Mouse (Mus musculus): ENCODE data around the gene Orc3.

Gene Orc3

GRCm38 (mm10) chr4:34582476-34582875 lies 32.3 kb downstream of the Orc3 start:
- DNase-seq (ENCODE audit: low read depth, low spot score), result no peak

DNA sequence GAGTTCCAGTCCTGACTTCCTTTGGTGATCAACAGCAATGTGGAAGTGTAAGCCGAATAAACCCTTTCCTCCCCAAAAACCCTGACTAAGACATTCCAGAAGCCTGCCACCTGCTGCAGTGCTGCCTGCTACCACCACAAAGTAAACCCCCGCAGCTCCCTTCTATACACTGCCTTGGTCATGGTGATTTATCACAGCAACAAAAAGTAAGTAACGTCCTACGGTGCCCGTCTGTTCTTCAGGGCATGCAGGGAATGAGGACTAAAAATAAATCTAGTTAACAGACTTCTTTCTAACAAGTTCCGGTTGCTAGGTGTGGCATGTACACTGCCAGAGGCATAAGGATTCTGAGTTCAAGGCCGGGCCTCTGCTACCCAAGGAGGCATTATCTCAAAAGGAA lies 32.8 kb downstream of the Orc3 start:
- DNase-seq (ENCODE audit: low read depth, low spot score), result no peak

DNA sequence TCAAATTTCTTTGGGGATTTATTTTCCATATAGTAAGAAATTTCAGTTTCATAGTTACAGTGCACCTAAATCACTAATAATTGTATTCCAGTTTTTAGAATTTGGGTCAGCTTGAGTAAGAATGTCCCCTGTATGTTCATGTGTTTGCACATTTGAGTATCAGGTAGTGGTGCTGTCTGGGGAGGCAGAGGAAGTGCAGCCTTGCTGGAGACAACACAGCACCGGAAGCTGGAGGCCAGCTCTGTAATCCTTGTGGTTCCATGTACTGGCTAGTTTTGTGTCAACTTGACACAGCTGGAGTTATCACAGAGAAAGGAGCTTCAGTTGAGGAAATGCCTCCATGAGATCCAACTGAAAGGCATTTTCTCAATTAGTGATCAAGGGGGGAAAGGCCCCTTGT lies 33.3 kb downstream of the Orc3 start:
- DNase-seq (ENCODE audit: low read depth, low spot score), result peak; percentile 42

GRCm38 (mm10) chr4:34579215-34579614 lies 35.5 kb downstream of the Orc3 start:
- DNase-seq (ENCODE audit: low read depth, low spot score), result no peak

- peak; percentile 30 for DNase-seq (ENCODE audit: low read depth, low spot score)
Measured at GRCm38 (mm10) chr4:34577028-34577427, 37.7 kb downstream of the Orc3 start.

DNA sequence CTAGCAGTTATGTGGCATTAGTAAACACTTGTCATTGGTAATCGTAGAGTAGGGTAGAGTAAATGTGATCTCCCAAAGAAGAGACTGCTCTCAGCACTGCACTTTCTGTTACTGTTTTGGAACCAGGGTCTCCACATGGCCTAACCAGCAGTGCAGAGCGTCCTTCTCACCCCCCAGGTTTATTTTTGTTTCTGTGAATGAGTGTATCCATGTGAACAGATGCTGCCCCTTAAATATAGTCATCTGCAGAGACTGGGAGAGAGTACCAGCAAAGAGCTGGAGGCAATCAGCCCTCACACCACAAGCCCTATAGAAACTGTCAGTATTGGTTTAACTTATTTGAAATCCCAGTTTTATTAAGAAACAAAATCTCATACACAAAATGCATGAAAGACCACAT lies 41.9 kb downstream of the Orc3 start:
- DNase-seq (ENCODE audit: low read depth, low spot score), result no peak

DNA sequence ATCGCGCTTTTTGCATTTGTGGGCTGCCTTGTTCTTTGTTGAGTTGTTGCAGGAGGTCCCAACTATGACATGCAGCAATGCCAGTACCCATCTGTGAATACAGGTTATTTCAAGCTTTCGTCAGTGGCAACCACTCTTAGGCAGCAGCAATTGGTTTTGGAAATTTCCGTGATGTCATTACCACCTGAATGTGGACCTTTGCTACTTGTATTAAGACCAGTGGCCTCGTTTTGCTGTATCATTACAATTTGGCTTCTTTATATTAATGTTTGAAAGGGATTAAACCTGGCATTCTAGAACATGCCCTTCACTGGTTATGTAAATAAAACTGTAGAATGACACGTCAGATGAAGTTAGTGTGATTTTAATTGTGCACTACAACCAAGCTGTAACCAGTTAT lies 48.5 kb downstream of the Orc3 start:
- DNase-seq (ENCODE audit: low read depth, low spot score), result no peak

DNA sequence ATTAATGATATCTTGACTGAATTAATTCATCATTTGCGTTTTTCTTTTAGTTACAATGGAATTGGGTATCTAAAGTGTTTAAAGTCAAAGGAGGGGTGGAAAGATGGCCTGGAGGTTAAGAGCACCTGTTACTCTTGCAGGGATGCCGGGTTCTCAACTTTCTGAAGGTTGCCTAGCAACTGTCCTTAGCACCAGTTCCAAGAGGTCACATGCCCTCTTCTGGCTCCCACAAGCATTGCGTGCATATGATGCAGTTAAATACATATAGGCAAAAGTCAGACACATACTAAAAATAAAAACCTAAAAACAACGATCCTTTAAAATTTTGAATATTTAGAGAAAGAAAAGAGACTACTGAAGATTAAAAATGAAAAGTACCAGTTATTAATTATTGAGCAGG lies 53.8 kb downstream of the Orc3 start:
- peak; percentile 64 for DNase-seq (ENCODE audit: low read depth, low spot score)

DNA sequence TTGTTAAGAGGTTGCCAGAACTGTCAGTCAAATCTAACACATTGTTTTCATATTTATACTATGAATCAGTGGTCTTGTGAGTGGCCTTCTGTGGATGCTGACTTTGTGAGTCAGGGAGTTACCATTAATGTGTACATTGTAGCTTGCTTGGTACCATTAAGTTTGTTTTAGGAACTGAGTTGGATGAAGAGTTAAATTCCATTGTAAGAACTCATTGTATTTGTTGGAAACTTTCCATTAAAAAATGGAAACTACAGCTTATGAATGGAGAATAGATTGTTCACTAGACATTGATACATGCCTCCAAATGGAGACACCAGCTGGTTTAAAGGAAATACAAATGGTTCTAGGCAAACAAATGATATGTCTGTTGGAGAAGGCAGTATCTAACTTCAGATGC lies 58.6 kb downstream of the Orc3 start:
- no peak for DNase-seq (ENCODE audit: low read depth, low spot score)

- no peak for DNase-seq (ENCODE audit: low read depth, low spot score)
Measured at GRCm38 (mm10) chr4:34555604-34556003, 59.1 kb downstream of the Orc3 start.

- no peak for DNase-seq (ENCODE audit: low read depth, low spot score)
Measured at GRCm38 (mm10) chr4:34554596-34554995, 60.1 kb downstream of the Orc3 start.

- no peak for DNase-seq (ENCODE audit: low read depth, low spot score)
Measured at GRCm38 (mm10) chr4:34551966-34552365, 62.8 kb downstream of the Orc3 start.

- peak; percentile 82 for DNase-seq (ENCODE audit: low read depth, low spot score)
Measured at GRCm38 (mm10) chr4:34551098-34551809, 63.5 kb downstream of the Orc3 start.

DNA sequence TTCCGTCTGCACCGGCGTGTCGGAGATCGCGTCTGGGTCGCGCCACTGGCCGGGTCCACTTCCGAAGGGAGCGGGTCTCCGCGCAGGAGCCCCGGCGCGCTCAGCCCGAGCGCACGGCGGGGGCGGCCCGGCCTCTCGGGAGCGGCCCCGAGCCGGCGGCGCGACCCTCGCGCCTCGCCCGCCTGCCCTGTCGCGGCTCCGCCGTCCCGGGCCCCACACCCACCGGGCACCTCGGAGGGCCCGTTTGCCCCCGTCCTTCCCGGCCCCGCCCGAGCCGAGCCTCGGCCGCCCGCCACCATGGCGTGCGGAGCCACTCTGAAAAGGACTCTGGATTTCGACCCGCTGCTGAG lies 64.0 kb downstream of the Orc3 start, which contains the start of gene Akirin2:
TSS of gene Akirin2 (plus strand) at position 190 of the 350 bp plus-strand sequence.
- no peak for DNase-seq (ENCODE audit: low read depth, low spot score)

- peak; percentile 96 for DNase-seq (ENCODE audit: low read depth, low spot score)
Measured at GRCm38 (mm10) chr4:34549981-34550747, 64.6 kb downstream of the Orc3 start.

DNA sequence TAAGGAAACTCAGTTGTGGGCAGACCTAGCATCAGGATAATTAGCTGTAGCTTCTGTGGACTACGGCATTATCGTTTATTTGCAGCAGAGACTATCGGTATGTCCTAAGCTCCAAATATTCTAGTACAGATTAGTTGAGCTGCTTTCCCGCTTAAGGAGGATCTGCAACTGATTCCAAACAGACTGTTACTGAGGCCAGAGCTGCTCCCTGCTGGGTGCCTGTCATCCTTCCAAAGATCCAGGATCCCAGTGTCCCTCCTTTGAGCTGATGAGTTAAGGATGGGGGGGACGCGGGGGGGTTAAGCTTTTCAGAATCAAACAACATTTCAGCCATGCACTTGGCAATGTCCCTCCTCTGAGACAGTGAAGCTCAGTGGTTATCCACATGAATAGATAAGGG lies 84.8 kb downstream of the Orc3 start:
- DNase-seq (ENCODE audit: low read depth, low spot score), result no peak

DNA sequence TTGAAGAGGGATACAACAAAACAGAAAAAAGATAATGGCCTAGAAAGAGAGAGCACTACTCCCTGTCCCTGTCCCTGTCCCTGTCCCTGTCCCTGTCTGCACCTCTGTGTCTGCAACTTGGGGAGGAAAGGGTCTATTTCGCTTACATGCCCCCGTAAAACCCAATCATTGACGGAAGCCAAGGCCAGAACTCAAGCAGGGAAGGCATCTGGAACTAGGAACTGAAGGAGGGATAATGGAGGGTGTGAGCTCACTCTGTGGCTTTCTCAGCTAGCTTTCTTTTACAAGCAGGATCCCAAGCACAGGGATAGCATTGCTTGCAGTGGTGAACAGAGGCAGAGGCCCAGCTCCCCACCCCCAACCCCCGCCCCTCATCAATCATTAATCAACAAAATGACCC lies 85.4 kb downstream of the Orc3 start:
- DNase-seq (ENCODE audit: low read depth, low spot score), result no peak

DNA sequence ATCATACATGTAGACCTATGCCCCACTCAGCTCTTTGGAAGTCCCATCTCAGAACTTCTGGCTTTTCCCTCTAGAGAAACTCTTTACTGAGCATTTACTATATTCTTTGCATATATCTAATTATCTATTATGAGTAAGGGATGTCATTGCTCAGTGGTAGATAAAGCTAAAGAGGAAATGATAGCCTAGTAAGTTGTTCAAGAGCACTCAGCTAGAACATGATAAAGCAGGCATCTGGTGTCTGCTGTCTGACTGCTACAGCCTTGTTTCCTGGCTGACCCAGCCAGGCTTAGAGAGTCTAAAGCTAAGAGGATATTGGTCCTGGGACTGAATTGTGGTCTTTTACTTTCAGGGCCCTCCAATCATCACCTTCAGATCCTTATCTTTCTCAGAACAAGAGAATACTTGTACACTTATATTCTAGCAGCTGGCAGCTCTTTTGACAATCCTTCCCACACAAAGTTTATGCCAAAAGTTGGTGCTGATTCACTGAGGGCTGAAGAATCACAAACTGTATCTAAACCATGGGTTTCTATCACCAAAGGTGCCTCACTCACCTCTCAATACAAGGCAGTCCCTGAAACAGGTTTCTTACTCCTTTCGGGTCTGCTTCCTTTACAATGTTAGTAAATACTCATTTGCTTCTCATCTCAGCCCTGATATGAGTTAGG lies 86.2 kb downstream of the Orc3 start:
- peak; percentile 18 for DNase-seq (ENCODE audit: low read depth, low spot score)

DNA sequence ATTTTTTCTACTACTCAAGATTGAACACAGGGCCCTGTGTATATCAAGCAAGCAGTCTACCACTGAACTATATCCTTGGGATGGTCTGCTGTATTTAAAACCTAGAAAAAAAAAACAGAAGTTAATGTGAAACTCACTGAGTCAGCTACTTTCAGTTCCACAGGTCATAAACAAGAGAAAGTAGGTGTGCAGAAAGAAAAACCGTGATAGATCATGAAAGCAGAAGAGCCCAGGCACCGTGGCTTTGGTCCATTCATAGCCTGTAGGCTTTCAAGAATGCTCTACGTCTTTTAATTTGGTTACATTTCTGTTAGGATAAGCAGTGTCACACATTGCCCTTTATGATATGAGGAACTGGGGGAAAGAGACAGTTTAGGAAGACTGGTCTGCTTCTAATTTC lies 88.0 kb downstream of the Orc3 start:
- peak; percentile 72 for DNase-seq (ENCODE audit: low read depth, low spot score)

GRCm38 (mm10) chr4:34523586-34523985 lies 91.2 kb downstream of the Orc3 start:
- DNase-seq (ENCODE audit: low read depth, low spot score), result no peak

DNA sequence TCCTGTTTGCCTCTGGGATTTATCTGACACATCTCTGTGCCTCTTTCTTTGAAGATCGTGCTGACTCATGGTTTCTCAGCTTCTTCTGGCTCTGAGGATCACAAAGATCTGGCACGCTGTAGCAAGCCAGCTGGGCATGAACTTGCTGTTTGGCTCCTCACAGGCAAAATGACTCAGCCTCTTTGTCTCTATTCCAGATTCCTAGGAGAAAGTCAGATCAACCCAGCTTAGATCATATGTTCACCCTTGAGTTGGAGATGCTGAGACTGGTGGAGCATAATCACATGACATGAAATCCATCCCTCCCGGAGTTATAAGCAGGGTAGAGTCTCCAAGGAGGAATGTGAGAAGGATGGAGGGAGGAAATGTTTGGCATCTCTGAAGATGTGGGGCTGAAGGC lies 91.9 kb downstream of the Orc3 start:
- no peak for DNase-seq (ENCODE audit: low read depth, low spot score)
